Mouse (Mus musculus): ENCODE results near the gene Aqp3.

DNA sequence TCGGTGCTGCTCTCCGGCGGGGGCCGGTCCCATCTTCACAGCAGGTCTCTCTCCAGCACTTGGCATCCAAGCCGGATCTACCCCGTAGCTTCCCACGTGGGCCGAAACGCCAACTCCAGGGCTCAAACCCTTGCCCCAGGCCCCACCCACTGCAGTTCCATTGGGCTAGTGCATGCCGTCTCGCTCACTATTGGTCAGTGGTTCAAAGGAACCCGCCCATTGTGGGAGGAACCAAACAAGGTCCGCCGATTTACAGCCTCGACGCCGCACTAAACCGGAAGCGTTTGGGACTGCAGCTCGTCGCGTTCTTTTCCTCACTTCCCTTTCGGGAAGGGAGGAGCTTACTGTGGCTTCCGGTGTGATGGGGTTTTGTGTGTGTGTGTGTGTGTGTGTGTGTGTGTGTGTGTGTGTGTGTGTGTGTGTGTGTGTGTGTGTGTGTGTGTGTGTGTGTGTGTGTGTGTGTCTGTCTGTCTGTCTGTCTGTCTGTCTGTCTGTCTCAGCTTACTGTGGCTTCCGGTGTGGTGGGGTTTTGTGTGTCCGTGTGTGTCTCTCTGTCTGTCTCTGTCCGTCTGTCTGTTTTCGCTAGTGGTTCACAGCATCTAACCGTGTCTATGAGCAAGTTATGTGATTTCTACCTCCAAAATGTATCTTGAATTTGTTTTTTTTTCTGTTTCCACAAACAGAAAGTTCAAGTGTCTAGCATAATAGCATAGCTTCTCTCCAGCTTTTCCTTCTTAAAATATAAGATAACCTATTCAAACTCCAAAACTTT is 26.4 kb upstream of the Aqp3 start, which contains the start of gene Nol6:
- TF ChIP-seq CTCF (IDR thresholded peaks at IDR 0.05; ENCODE audit: control insufficient read depth, insufficient read depth, insufficient replicate concordance, low read depth, low read length) (no peak), POLR2A (IDR thresholded peaks at IDR 0.05; ENCODE audit: control insufficient read depth, low read depth, low read length) (peak; percentile 54; the same call in 1 of the 2 replicates)
